Mouse (Mus musculus) testis, adult 2 months (tissue): ENCODE results near the gene Dytn.

ENCODE experiments used
- CTCF ChIP-seq: fragments of 200-500 bp; IDR thresholded peaks from 2 replicates; pipeline ENCODE4 v1.5.1; 2012; ENCODE audit warnings: low read depth, mild to moderate bottlenecking, inconsistent platforms, low read length, moderate library complexity; ENCODE audit not compliant: control insufficient read depth, insufficient read depth, insufficient replicate concordance
- POLR2A ChIP-seq: fragments of 200-500 bp; IDR thresholded peaks from 2 replicates; pipeline ENCODE4 v1.6.1; 2012; ENCODE audit warnings: low read depth, mild to moderate bottlenecking, inconsistent platforms, low read length, moderate library complexity; ENCODE audit not compliant: control insufficient read depth

- TF ChIP-seq CTCF: no peak
- no peak for TF ChIP-seq POLR2A
Observed at GRCm38 (mm10) chr1:63614594-63614993, 72.1 kb downstream of the Dytn start.
